Mouse (Mus musculus) right cerebral cortex, postnatal 10 days (tissue): ENCODE data around the gene Cfl1.

Experiments used
- DNase-seq, 2 experiments: peaks; one replicate each; pipeline ENCODE4 v3.0.0; 2021; ENCODE audit warnings: low spot score in 2 of 2

The Cfl1 gene

GRCm38 (mm10) chr19:5465037-5465436, 25.2 kb upstream of the Cfl1 start:
- DNase-seq, result no peak

GRCm38 (mm10) chr19:5466916-5467500, 23.2 kb upstream of the Cfl1 start:
- no peak for DNase-seq

- DNase-seq, result peak in 1 of 2 experiments; percentile 53
These were observed 21.9 kb upstream of the Cfl1 start, which contains the start of gene Ctsw for GRCm38 (mm10) chr19:5468374-5468773. Ctsw (minus strand) TSS chr19:5468507.

DNA sequence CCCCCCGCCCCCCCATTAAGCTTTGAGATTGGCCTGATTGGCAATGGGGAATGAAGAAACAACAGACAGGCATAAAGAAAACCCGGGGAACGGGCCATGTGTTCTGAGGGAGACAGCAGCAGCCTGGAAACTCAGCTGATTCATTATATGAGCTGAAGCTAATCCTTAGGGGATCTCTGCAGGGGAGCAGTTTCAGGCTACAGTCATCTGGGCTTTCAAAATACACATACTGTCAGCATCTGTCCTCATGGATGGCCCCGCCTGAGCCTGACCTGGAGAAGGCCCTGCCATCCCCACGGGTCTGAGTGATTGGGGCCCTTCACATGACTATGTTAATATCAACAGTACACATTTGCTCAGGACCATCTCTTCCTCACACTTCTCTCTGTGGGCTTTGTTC, 18.4 kb upstream of the Cfl1 start:
- no peak for DNase-seq

GRCm38 (mm10) chr19:5472857-5473256, 17.4 kb upstream of the Cfl1 start:
- DNase-seq, result no peak

GRCm38 (mm10) chr19:5473720-5474119, 16.5 kb upstream of the Cfl1 start, which contains the start of gene Efemp2:
Efemp2 (plus strand) TSS chr19:5473954.
- DNase-seq, result peak; percentile 82 to 86

DNA sequence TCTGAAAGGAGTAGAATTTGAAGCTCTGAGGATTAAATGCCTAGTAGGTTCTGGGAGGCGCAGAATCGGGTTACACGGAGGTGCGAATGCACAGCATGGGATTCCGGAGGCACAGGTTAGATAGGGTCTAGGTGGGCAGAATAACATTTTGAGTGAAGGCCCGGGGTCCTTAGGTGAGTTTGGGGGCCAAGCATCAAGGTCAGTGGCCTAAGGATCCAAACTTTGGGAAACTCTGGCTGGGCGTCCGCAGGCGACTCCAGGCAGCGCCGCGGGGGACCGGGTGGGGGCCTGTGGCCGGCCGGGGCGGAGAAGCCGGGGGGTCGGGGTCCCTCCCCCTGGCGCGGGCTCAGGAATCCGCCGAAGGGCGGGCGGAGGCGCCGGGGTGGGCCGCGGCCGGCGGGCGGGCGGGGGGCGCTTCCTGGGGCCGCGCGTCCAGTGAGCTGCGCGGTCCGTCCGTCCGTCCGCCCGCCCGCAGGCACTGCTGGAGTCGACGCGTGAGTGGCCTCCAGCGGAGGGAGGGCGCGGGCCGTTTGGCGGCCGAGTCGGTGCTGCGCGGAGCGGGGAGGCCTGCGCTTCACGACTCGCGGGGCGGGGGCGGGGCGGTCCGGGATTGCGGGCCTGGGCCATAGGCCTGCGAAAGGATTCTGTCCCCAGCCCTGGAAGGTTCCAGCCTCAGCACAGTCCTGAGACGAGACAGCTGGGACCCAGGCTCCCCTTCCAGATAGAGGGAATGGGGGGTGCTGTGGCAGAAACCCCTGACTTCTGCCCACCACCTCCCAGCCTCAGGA, 15.8 kb upstream of the Cfl1 start:
- peak in 1 of 2 experiments; percentile 49 for DNase-seq

DNA sequence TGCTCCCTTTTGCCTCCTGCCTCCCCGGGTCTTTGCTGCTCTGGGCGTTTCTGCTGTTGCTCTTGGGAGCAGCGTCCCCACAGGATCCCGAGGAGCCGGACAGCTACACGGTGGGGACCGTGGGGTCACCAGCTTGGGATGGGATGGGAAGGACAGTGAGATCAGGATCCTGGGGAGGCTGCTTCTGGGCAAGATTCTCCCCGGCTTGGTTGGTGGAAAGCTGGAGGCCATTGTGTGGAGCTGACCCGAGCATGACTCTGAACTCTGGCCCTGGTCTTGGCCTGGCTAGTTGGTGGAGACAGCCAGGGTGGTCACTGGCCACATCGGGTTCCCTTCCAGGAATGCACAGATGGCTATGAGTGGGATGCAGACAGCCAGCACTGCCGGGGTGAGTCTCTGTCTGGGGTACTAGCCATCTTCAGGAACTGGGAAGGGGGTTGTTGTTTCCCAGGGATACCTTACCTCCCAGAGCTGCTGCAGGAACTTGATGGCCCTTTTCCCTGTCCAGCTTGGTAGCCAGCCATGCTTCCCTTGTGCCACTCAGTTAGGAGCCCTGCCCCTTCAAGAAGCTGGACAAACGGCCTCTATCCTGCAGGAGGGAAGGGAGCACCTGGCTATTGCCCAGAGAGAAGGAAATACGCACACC, 15.1 kb upstream of the Cfl1 start:
- peak in 1 of 2 experiments; percentile 53 for DNase-seq

DNA sequence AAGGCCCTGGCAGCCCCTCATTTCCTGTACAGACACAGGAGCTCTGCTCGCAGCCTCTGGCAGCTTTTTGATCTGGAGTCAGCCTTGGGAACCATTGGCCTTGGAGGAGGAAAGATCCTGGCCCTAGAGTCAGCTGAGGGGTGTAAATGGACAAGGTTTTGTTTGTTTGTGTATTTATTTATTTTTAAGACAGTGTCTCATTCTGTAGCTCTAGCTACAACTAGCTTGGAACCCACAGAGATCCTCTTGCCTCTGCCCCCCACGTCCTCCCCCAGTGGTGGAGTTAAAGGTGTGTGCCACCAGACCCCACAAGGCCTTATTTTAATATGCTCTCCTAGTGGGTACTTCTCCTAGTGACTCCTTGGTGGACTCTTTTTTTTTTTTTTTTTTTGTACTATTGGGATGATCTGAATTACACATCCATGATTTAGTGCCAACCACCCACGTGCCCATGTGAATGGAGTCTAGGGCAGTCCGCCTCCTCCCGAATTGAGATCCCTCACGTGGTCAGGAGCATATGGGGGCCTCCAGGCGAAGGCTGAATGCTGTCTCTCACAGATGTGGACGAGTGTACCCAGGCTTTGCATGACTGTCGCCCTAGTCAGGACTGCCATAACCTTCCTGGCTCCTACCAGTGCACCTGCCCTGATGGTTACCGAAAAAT, 13.1 kb upstream of the Cfl1 start:
- peak in 1 of 2 experiments; percentile 43 for DNase-seq

DNA sequence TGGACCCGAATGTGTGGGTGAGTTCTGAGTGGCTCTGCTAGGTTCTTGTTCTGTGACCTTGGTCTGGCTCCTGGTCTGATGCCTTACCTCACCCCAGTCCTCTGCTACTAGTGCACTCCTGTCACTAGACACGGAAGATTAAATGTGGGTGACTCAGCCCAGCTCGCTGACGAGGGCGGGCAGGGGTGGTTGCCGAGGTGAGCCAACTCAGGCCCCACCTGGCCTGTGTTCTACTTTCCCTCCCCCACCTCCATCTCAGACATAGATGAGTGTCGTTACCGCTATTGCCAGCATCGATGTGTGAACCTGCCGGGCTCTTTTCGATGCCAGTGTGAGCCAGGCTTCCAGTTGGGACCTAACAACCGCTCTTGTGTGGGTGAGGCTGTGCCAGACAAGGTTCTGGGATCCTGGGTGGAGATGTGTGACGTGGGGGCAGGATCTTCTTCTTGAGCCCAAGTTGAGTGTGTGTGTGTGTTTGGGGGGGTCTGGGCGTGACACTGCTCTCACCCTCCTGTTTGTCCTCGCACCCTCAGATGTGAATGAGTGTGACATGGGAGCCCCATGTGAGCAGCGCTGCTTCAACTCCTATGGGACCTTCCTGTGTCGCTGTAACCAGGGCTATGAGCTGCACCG, 12.5 kb upstream of the Cfl1 start:
- no peak for DNase-seq

GRCm38 (mm10) chr19:5480016-5480415, 10.2 kb upstream of the Cfl1 start:
- DNase-seq, result no peak

GRCm38 (mm10) chr19:5481398-5481797, 8.9 kb upstream of the Cfl1 start:
- DNase-seq, result no peak

DNA sequence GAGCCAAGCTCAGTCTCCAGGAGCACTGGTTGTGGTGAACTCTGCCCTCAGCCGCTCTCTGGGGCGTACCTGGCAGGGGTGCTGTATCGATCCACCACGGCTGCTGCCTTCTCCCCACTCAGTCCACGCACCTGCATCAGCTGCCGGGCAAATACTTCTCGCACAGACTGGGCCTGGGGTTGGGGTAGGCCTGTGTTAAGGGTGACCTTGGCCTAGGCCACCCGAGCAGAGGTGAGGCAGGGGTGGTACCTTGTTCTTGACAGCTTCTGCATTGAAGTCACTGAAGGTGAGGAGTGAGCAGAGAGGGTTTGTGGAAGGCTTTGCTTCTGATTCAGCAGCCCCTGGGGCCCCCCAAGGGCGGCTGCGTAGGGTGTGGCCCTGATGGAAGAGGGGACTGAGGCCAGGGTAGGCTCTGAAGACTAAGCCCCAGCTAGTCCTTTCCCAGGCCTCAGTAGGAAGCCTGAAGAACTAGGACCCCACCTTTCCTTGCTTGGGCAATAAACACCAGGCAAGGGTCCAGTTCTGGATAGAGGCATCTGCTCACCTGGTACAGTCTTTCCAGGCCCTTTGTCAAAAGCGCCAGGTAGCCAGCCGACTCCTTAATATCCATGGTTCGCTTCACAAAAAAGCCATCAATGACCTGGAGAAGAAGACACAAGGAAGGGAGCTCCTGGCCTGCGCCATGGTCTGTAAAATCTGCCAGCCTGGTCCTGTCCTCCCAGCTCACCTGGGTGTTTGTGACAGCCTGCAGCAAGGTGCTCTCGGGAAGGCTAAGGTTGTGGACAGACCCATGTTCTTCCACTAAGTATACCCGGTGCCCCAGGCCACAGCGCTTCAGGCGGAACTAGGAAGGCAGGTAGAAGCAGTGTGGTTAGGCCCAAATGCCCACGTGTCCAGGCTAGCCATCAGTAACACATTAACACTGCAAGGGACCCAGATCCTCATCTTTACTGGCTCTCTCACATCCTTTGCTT, 6.6 kb upstream of the Cfl1 start:
- DNase-seq, result peak; percentile 23 to 38

GRCm38 (mm10) chr19:5484496-5484895, 5.8 kb upstream of the Cfl1 start:
- no peak for DNase-seq

DNA sequence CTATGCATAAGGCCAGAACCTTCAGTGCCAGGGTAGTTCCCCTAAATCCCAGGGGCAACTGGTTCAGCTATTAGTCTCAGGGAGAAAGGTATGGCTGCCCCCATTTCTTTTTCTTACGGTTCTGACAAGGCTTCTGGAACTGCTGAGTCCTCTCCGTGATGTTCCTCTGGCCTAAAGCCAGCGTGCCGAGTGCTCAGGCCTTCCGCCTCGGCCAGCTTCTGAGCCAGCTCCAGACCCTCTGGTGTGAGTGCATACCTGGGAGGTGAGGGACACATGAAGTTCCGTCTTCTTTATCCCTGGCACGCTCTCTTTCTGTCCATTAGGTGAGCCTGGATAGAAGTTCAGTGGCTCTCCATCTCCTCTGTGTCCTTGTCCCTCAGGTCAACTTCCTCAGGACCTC, 4.9 kb upstream of the Cfl1 start:
- peak; percentile 30 to 46 for DNase-seq

- DNase-seq, result peak in 1 of 2 experiments; percentile 33
These were observed 4.4 kb upstream of the Cfl1 start for GRCm38 (mm10) chr19:5485821-5486220.

- peak; percentile 52 to 71 for DNase-seq
These were observed 4.0 kb upstream of the Cfl1 start for GRCm38 (mm10) chr19:5486286-5486685.

- DNase-seq, result peak in 1 of 2 experiments; percentile 27
These were observed 3.5 kb upstream of the Cfl1 start for GRCm38 (mm10) chr19:5486771-5487170.

DNA sequence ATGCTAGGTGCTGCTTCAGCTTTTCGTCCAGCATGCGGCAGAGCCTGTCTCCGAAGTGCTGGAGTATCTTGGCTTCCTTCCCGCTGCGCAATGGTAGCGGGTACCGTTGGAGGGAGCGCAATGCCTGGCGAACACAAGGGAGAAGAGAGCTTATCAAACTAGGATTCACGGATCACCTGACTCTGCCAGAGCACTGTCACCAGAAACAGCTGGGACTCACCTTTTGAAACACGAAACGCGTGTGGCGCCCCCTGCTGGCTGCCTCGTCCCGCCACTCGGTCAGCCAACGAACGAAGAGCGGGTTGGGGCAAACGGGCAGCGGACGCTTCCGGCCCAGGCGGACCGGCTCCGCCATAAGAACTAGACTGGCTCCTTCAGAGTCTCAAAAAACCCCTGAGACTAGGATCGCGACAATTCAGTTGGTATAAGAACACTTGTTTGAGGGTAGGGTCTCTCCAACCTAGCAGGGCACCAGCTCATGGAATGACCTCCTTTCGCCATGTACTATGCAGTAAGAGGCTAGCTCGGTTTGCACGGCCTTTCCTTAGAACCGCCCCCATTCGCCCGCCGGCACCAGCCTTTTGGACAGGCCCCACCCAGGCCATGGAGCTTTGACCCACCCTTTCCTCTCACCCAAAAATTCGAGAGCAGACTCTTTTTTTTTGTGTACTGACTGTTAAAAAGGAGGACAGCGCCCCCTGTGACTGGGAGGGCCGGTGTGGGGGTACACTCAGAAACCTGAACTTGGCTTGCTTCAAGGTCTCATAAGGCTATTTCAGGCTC, 2.3 kb upstream of the Cfl1 start, which contains the start of gene Mus81:
Gene Mus81 (minus strand): TSS at position 635 of the 783 bp plus-strand sequence.
- peak; percentile 95 to 97 for DNase-seq
